In the genomic region with DNA sequence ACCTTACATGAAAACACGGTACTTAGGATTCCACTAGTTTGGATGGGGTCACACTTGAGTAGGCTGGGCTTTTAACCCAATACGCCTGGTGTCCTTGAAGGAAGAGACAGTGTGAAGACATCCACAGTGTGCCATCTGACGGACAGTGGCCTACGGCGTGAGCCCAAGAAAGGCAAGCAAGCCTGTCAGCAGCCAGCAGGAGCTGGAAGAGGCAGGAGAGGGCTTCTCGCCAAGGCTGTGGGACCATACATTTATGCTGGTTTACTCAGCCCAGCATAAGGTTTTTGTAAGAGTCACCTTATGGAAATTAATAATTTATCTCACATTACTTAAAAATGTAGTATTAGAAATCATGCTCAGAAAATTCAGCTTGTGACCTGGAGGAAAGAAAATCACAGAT, we compare ENCODE assay signal across 16 mouse cellular contexts.
"Had no signal": no experiment of that assay in that cellular context is flagged by ENCODE, and none has a peak within 500 bp of the region (broad histone marks: within the 10 kb centered on the region; RNA-seq: fewer than 3 reads in every experiment).

No protein-coding gene starts in this region.

- H3K27me3 ChIP-seq: liver, embryonic 15.5 days; midbrain, embryonic 12.5 days; neural tube, embryonic 12.5 days; stomach, embryonic 15.5 days had no signal

- H3K4me1 ChIP-seq: liver, embryonic 15.5 days; stomach, embryonic 15.5 days had no signal

- H3K36me3 ChIP-seq: liver, embryonic 15.5 days; midbrain, embryonic 12.5 days; neural tube, embryonic 12.5 days; stomach, embryonic 15.5 days had no signal

- H3K4me3 ChIP-seq: liver, embryonic 15.5 days; megakaryocyte, embryonic 14.5 days; midbrain, embryonic 12.5 days; neural tube, embryonic 12.5 days; stomach, embryonic 15.5 days had no signal

- DNase-seq: liver, postnatal 0 days; lung, adult 2 months; lung, postnatal 10 days; lung, postnatal 36 days; midbrain, embryonic 14.5 days; right cerebral cortex, postnatal 14 days; thymus, adult 2 months; thymus, postnatal 25 days; thymus, postnatal 4 days had no signal

- H3K27ac ChIP-seq: liver, embryonic 15.5 days; macrophage; midbrain, embryonic 12.5 days; neural tube, embryonic 12.5 days; stomach, embryonic 15.5 days; stomach, postnatal 0 days had no signal
